In genomic region chr13:106998671-106999070, GRCm38 (mm10) we compare ENCODE assay signal across 9 mouse cellular contexts. TPM values are rescaled to one million over a fixed set of nuclear protein-coding genes. Genes with fewer than 3 reads are reported as not detected.
DNase-seq lines count a peak whose midpoint lies in the region; ATAC-seq lines count a peak whose summit lies in the region.
"Had no signal": no experiment of that assay in that cellular context is flagged by ENCODE, and none has a peak within 500 bp of the region (broad histone marks: within the 10 kb centered on the region; RNA-seq: fewer than 3 reads in every experiment).

No protein-coding gene starts in this region.

- peak overlapping the region; percentile 26; the same call in 1 of the 2 replicates for H3K9ac ChIP-seq in liver, embryonic 15.5 days
- no peak overlapping the region for H3K9ac ChIP-seq in hindbrain, embryonic 13.5 days
- H3K9ac ChIP-seq: embryonic facial prominence, embryonic 12.5 days had no signal

- peaks cover 86% of the 10 kb centered on the region for H3K4me1 ChIP-seq in liver, embryonic 15.5 days (replicated peaks)
- no peaks in the 10 kb centered on the region for H3K4me1 ChIP-seq in hindbrain, embryonic 13.5 days (replicated peaks)

- no peaks in the 10 kb centered on the region for H3K9me3 ChIP-seq in liver, embryonic 15.5 days (replicated peaks)
- no peaks in the 10 kb centered on the region for H3K9me3 ChIP-seq in hindbrain, embryonic 13.5 days
- H3K9me3 ChIP-seq: embryonic facial prominence, embryonic 12.5 days had no signal

- DNase-seq in heart, adult 18-20 months: peak; percentile 24 to 37
- DNase-seq in heart, postnatal 25 days (ENCODE audit: low spot score): no peak
- peak; percentile 75 for DNase-seq in c-Kit-positive CD71-positive TER-119-positive erythroid progenitor cells, embryonic 14.5 days (ENCODE audit: low spot score)
- peak; percentile 52 to 55 for DNase-seq in spleen, postnatal 10 days (ENCODE audit: low spot score in 2 of 2)
- DNase-seq in cerebellum, postnatal 14 days: no peak
- DNase-seq in retina, postnatal 1 day: no peak

- H3K4me2 ChIP-seq in liver, embryonic 15.5 days: peak overlapping the region; percentile 61
- H3K4me2 ChIP-seq in hindbrain, embryonic 13.5 days: no peak overlapping the region
- H3K4me2 ChIP-seq: embryonic facial prominence, embryonic 12.5 days had no signal

- peak overlapping the region; percentile 26 for H3K4me3 ChIP-seq in liver, embryonic 15.5 days (replicated peaks)
- H3K4me3 ChIP-seq in hindbrain, embryonic 13.5 days: no peak overlapping the region
- H3K4me3 ChIP-seq: embryonic facial prominence, embryonic 12.5 days had no signal

- 0 out of 2 replicates have a peak, but pooled peaks cover 6% of the 10 kb centered on the region for H3K36me3 ChIP-seq in liver, embryonic 15.5 days (replicated peaks)
- H3K36me3 ChIP-seq in hindbrain, embryonic 13.5 days: no peaks in the 10 kb centered on the region
- H3K36me3 ChIP-seq: embryonic facial prominence, embryonic 12.5 days had no signal

- H3K27ac ChIP-seq in liver, embryonic 15.5 days (replicated peaks): peak overlapping the region; percentile 94
- no peak overlapping the region for H3K27ac ChIP-seq in hindbrain, embryonic 13.5 days
- H3K27ac ChIP-seq: embryonic facial prominence, embryonic 12.5 days had no signal

- WGBS in liver, embryonic 15.5 days (ENCODE audit: insufficient replicate concordance): 12% methylated on average over 5 of the region's 5 CpGs
- 91% methylated on average over 5 of the region's 5 CpGs for WGBS in hindbrain, embryonic 13.5 days

- no peaks in the 10 kb centered on the region for H3K27me3 ChIP-seq in liver, embryonic 15.5 days
- H3K27me3 ChIP-seq in hindbrain, embryonic 13.5 days: no peaks in the 10 kb centered on the region
- H3K27me3 ChIP-seq: embryonic facial prominence, embryonic 12.5 days had no signal

- intact Hi-C loops in heart, postnatal 25 days (cut with DNase I): no loop called here

- ATAC-seq in liver, embryonic 15.5 days (ENCODE audit: insufficient read depth): peak; percentile 98
- ATAC-seq in hindbrain, embryonic 13.5 days (ENCODE audit: low FRiP score): no peak

RNA-seq across cellular contexts. Expression of gene Kif2a, which starts 23.3 kb away (rescaled TPM):
- total RNA-seq in heart, adult 18-20 months (2021): 10 to 100 TPM; 31.0 to 32.4 TPM
- 10 to 100 TPM; 32.4 to 35.8 TPM for total RNA-seq in heart, postnatal 25 days (2021)
- polyA plus RNA-seq in liver, embryonic 15.5 days (2015; fragmentation: Nextera tagmentation; extraction: Ambion mirVana): 23.1 and 30.6 TPM in 2 replicates
- polyA plus RNA-seq in hindbrain, embryonic 13.5 days (2015; fragmentation: Nextera tagmentation; extraction: Ambion mirVana): 42.5 and 45.9 TPM in 2 replicates

RNA-seq across cellular contexts. Expression of gene Dimt1, which starts 51.7 kb away (rescaled TPM):
- 1 to 10 TPM; 7.0 TPM for total RNA-seq in heart, adult 18-20 months (2021)
- 1 to 10 TPM; 7.3 to 7.6 TPM for total RNA-seq in heart, postnatal 25 days (2021)
- 13.7 and 14.4 TPM in 2 replicates for polyA plus RNA-seq in liver, embryonic 15.5 days (2015; fragmentation: Nextera tagmentation; extraction: Ambion mirVana)
- polyA plus RNA-seq in hindbrain, embryonic 13.5 days (2015; fragmentation: Nextera tagmentation; extraction: Ambion mirVana): 37.3 and 39.8 TPM in 2 replicates

Comparison
In these comparisons a context has a peak if more than half of its experiments do, and no peak if none do; other contexts are left out.
1. DNase-seq: peak in heart, adult 18-20 months (2 of 2), c-Kit-positive CD71-positive TER-119-positive erythroid progenitor cells, embryonic 14.5 days (single experiment) and spleen, postnatal 10 days (2 of 2); none in heart, postnatal 25 days (single experiment), cerebellum, postnatal 14 days (0 of 2) and retina, postnatal 1 day (single experiment).